Mouse (Mus musculus): ENCODE measurements at regions not wholly inside any gene's neighbourhood (a gene's known extent, or its start where the extent isn't known, plus 50 kb on each side); places are given as distances from the start of the nearest gene placed in this dataset.

DNA sequence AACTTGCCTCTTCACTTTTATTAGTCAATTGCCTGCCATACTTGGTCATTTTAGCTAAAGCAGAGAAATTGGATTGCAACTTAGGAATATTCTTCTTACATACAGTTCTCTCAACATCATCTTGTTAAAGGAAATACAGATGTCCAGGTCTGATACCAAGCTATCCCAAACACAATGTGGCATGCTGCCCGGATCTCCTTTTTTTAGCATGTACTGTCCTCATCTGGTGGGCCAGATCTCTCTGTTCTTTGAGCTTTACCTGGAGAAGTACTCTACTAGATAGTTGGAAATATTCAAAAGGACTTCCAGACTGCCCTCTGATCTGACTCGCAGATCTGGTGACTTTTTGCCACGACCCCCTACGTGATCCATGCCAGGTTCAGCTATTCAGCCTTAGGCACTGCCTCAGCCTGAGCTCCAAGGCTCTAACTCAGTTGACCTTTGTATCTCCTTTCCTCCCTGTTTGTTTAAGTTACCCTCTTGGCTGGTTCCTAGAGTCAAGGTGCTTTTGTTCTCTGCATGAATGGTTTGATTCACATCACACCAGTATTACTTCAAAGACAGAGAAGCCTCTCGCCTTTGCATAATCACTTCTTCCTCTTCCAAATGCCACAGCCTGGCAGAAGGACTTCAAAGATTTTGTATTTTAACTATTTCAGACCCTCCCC, 232.9 kb upstream of the Krr1 start:
- no peak for TF ChIP-seq CTCF (IDR thresholded peaks at IDR 0.05; ENCODE audit: extremely low read depth, insufficient read length, insufficient replicate concordance, low read depth, low read length)
- no peak for TF ChIP-seq POLR2A (IDR thresholded peaks at IDR 0.05; ENCODE audit: low read depth, low read length)

Measured in small intestine, adult 2 months (tissue).